Mouse (Mus musculus): ENCODE data around the gene Acnat1.
"Not testable (repeated sequence)": the region's sequence is repeated elsewhere in the genome, so short reads cannot be mapped to it uniquely, and the experiment has no call there.

The Acnat1 gene

DNA sequence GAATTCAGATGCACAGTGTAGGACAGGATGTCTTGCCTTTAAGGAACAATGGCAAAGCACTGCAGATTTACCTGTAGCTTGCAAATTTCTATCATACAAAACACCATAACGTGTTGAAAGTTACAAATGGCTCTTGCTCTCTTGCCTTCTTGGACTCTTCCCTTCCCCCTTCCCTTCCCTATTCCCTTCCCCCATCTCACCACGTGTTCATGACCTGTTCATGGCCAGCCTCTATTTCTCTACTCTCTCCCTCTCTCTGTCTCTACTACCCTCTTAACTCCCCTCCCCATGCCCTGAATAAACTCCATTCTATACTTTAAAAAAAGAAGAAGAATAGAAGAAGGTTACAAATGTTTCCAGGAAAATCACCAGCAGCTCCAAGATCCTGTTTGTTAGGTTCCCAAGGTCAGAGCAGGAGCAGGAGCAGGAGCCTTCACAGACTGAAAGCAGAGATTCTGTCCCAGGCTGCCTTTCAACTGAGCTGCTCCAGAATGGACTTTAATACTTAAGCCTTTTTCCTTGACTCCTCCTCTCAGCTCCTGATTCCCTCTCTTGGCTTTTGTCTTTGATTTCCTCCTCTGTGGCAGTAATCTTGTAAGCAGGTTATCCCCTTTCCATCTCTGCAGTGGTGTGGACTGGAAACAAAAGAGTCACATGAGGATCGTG is at the start of gene Acnat1:
Acnat1 (minus strand) TSS at position 478 of the 666 bp plus-strand sequence.
- DNase-seq: no peak

GRCm38 (mm10) chr4:49522576-49522975 is 48.9 kb upstream of the Acnat1 start:
- no peak for DNase-seq

- DNase-seq: no peak
These were observed 47.6 kb upstream of the Acnat1 start for GRCm38 (mm10) chr4:49521346-49521745.

GRCm38 (mm10) chr4:49520572-49521340 is 47.0 kb upstream of the Acnat1 start, which contains the start of the genes Mrpl50 and Zfp189:
Gene Mrpl50, minus strand, starts transcription at chr4:49521093.
Gene Zfp189, plus strand, starts transcription at chr4:49521176.
- DNase-seq: peak; percentile 95 to 96

GRCm38 (mm10) chr4:49519476-49519875 is 45.8 kb upstream of the Acnat1 start:
- no peak for DNase-seq

DNA sequence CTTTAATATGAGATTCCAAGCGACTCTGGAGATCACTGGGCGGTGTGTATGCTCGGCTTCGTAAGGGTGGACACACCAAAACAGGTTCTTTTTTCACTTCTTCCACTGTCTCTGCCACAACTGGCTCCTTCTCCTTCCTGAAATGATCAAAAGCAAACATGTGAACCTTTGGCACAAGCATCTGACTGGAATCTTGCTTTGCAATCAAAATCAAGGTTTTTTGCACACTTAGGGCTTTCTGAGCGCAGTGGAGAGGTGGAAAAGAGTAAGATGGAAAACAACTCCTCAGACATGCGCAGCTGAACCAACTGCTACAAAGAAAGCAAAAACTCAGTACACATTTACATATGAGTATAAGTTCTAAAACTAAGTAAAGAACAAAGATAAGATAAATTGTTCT is 40.7 kb upstream of the Acnat1 start:
- DNase-seq: no peak

DNA sequence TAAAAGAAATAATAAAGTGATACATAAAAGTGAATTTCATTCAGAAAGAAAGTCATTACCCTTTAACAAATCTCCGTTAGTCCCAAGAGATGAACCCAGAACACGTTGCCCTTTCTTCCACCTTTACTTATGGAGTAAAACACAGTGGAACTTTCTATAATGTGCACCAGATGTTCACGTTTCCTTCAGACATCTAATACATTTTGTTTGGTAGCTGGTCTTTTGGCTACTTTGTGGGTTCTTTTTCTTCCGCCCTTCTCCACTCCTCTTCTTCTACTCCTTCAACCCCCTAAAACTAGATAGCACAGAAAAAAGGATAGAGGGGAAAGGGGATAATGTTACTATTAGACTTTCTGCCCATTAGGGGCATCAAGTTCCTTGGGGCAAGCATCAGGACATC is 38.9 kb upstream of the Acnat1 start:
- DNase-seq: no peak

DNA sequence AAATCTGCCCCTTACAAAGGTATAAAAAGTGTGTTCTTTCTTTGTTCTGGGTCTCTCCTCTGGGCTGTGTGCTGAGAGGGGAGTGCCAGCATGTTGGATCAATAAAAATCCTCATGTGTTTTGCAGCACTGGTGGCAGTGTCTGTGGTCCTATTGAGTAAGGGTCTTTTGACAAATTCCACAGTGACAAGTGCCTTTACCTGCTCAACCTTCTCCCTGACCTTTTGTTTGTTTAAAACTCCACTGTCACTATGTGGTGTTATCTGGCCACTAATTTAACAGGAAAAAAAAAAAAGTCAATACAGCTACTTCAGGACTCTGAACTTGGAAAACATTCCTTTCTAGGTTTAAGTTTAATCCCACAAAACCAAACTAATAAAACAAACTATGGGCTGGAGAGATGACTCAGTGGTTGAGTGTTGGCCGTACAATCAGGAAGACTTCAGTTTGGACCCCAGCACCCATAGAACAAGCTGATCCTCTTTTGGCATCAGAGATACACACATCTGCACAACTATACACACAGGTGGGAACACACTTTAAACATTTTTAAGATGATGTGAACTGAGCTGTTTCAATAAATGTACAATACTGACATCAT is 36.6 kb upstream of the Acnat1 start:
- not testable (repeated sequence) for DNase-seq

DNA sequence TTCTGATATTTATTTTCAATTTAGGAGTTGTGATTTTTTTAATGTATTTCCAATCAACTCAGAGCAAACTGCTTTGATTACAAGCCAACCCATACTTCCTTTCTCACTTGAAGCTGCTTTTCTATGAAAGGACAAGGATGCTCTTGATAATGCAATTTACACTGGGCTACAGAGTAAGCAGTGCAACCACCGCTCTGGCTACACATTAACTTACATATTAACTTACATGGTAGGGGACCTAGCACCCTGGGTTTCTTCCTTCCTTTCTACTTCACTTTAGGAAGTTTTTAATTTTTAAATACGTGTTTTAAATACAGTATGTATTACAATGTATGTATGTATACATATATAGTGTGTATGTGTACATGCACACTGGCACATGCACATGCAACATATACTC is 35.5 kb upstream of the Acnat1 start:
- DNase-seq: no peak

DNA sequence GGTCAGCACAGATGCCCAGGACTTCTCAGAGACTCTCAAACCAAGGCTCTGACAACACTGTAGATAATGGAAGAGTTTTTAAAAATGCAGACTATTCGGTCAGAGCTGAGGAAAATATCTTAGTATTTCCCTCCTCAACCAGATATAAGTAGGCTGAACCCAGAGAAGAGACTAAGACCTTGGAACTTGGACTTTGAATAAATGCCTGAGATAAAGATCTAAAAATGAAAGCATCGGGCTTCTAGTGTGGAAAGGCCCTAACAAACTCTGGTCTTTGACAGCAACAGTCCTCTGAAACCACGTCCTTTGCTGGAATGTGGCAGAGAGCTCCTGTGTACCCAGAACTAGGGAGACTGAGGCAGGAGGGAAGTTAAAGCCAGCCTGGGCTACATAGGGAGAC is 32.7 kb upstream of the Acnat1 start, which contains the start of gene Baat:
Baat (minus strand) TSS at position 172 of the 400 bp plus-strand sequence.
- no peak for DNase-seq

DNA sequence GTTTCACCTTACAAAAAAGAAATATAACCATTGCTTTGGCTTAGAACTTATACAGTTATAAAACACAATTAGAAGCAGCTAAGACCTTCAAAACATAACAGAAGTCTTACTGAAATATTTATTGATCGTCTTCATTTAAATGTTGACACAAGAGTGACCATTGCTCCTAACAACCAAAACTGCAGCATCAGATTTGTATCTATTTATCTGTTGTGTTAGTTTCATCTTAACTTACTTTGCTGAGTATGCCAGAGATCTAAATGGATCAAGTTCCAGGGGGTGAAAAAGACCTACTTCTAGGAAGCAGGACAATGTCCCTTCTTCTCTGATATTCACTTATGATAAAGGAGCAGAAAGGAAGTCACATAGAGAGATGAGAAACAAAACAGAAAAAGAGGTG is 29.9 kb upstream of the Acnat1 start:
- no peak for DNase-seq

GRCm38 (mm10) chr4:49485934-49486650 is 12.4 kb upstream of the Acnat1 start:
- not testable (repeated sequence) for DNase-seq

GRCm38 (mm10) chr4:49485442-49485841 is 11.7 kb upstream of the Acnat1 start:
- no peak for DNase-seq

DNA sequence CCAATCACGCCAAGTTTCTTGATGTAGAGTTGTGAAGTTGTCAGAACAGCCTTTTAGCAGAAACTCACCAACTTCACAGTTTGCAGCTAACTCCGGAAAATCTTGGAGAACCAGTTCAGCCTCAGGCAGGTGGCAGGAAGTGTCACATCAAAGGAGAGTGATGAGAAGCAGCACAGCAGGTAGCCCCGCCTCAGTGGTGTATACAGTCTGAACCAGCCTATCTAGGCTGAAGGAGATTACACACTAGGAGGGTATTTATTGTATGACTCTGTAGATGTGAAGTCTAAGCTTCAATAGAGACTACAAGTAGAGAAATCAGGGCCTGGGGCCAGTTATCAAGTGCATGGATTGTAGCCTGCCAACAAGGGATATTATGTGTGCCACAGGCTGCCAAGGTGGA is 7.2 kb upstream of the Acnat1 start:
- DNase-seq: peak in 1 of 2 experiments; percentile 13

DNA sequence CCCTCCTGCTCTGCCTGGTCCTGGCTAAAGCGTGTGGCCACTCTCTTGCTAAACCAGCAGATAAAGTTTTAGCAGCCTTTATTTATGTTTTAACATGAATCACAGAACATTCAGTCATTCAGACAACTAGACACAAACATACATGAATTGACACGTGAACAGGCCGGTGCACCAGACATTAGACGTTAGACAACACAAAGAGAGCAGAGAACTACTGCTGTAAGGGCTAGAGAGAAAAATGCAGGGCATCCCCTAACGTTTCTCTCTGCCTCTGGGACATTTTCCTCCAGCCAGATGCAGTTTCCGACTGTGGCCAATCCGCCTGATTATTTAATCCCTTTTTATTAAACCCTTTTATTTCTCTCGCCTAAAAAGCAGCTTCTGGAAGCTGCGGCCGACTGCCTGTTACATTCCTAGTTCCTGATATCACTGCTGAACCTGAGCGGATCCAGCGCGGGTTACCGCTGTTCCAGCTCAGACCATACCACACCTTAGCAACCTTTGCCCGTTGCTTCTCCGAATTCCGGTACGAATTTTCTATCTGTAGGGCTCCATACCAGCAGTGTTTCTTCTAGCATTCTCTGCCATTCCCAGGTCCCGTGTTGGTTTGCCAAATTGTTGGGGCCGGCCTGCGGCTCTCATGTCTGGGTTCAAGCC is 6.5 kb upstream of the Acnat1 start:
- DNase-seq: no peak

DNA sequence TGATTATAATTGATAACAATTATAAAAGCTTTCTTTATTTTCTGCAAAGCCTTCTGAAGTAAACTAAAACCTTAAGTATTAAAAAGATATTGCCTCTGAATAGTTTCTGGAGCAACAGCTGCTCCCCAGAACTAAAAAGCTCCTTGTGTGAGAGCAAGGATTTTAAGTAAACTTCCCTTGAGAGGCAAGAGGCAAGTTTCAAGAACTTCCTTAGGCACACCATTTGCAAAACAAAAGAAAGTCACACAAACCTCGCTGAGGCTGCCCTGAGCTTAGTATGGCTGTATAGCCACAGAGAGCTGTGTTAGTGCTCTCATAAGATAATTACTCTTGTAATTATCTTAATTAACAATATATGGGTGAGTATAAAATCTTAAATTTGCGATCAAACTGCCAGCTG is 5.3 kb upstream of the Acnat1 start:
- not testable (repeated sequence) for DNase-seq

DNA sequence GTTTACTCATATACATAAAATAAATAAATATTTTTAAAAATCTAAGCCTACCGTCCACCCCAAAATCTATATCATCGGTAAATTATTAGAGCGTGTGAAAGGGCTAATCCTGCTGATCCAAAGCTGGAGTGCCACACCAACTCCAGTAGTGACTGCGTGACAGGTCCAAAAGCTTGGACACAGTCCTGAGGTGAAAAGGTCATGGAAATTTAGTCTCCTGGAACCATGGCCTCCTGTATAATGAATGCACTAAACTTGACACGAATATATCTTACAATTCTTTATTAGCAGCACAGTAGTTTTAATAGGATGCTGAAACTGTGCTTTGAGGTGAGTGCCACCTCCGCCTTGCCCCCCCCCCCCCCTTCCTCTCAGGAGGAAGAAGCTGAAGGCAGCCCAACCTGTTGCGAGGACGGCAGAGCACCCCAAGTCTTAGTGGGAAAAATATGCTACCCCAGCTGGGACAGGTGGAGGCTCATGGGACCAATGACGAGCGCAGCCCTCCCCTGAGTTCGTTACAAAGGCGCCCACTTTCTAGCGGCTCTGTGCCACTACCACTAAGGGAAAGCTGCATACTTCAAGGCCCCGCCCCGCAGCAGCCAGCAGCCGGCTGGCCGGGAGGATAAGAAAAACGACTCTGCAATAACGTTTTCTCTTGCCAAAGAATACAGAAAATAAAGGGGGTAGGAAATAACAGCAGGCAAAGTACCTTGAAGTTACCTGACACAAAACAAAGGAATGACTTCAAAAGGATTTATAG is 4.6 kb upstream of the Acnat1 start:
- DNase-seq: peak; percentile 23 to 45

- no peak for DNase-seq
These were observed 871 bp upstream of the Acnat1 start for GRCm38 (mm10) chr4:49474583-49474982.

DNA sequence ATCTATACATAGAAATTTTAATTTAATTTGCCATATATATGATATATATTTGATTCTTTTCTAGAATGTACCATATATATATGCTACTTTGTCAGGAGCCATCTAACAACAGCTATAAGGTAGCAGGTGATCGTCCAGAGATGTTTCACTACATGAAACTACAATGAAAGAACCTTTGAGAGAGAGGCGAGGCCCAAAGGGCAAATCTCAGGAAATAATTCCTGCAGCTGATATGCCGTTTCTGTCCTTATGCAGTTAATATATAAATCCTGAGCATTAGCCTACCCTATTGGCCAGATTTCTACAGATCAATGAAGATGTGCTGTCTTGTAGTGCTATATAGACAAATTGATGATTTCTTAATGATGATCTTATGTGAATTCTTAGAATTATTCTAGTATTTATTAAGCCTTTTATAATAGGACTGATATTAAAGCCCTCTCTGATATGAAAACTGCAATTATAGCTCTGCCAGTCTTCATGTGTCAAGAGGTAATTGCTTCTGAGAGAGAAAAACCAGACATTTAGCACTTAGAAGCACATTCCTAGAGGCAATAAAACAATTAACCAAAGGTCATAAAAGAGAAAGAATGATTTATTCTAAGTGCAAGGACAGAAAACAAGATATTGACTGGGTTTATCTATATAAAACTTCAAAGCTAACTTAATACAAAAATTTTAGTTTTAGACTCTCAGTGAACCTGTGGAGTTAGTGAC is 4.1 kb downstream of the Acnat1 start:
- no peak for DNase-seq

DNA sequence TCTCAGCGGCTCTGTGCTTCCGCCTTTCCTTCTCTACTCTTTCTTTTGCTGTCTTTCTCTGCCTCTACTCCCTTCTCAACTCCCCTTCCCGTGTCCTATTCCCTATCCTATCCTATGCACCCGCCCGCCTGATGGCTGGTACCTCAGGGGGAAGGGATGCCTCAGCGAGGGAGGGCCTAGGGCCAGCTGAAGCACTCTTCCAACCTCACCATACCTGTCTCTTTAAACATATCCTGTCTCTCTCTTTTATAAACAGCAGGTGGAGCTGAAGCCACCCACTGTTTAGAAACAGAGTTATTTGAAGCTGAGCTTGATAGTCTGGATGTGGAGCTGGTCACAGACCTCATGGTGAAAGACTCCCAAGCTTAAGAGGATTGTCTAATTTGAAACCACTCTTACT is 6.4 kb downstream of the Acnat1 start:
- DNase-seq: no peak

DNA sequence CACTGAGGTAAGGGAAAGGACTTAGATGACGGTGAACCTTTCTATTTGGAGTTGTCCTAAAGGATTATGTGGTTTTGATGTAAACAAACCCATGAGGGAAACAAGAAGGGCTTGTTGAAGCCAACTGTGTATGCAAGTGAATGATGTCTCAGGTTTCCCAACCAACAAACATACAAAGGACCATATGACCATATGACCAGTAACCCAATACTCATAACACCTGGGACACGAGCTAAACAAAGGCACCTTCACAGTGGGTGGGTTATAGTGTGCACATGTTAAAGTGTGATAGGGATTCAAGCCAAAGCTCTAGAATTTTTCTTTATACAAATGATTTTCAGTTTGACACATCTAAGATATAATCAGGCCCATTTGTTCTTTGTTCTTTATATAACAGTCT is 17.5 kb downstream of the Acnat1 start:
- peak in 1 of 2 experiments; percentile 6 for DNase-seq

Data from lung, adult 18-20 months (tissue).